Mouse (Mus musculus): ENCODE results near the gene Tmem222. TPM values are rescaled to one million over a fixed set of nuclear protein-coding genes. Genes with fewer than 3 reads are reported as not detected.

The Tmem222 gene
- 57.1 and 60.2 TPM in 2 replicates for polyA plus RNA-seq (2015; fragmentation: Nextera tagmentation; extraction: Ambion mirVana)

GRCm38 (mm10) chr4:133277104-133278026 is at the start of gene Tmem222:
TSS of gene Tmem222 (minus strand) at chr4:133277792.
- Histone ChIP-seq H3K4me3 (peak within 1 kb of the TSS; percentile 94), H3K27me3 (replicated peaks) (no peaks in the 10 kb centered on the region), H3K4me2 (peak within 1 kb of the TSS; percentile 91), H3K9me3 (no peaks in the 10 kb centered on the region), H3K4me1 (peaks cover 40% of the 10 kb centered on the region), H3K27ac (replicated peaks) (peak within 1 kb of the TSS; percentile 93), H3K36me3 (peaks cover 15% of the 10 kb centered on the region; the same call in 1 of the 2 replicates), H3K9ac (peak within 1 kb of the TSS; percentile 95)
- under 1% methylated on average over 73 of the region's 73 CpGs for WGBS
- peak; percentile 77 for ATAC-seq (ENCODE audit: extremely low read depth, insufficient number of reproducible peaks, low FRiP score, low TSS enrichment)

- no peak overlapping the region for H3K27ac ChIP-seq (replicated peaks)
- no peaks in the 10 kb centered on the region for H3K27me3 ChIP-seq (replicated peaks)
- no peak overlapping the region for H3K4me3 ChIP-seq
- no peak overlapping the region for H3K4me2 ChIP-seq
- peaks cover 49% of the 10 kb centered on the region for H3K36me3 ChIP-seq
- H3K4me1 ChIP-seq: no peaks in the 10 kb centered on the region
- no peak for ATAC-seq (ENCODE audit: extremely low read depth, insufficient number of reproducible peaks, low FRiP score, low TSS enrichment)
- H3K9ac ChIP-seq: no peak overlapping the region
- WGBS: 87% methylated on average over 3 of the region's 3 CpGs
- H3K9me3 ChIP-seq: no peaks in the 10 kb centered on the region
These were observed 42.1 kb upstream of the Tmem222 start for GRCm38 (mm10) chr4:133319667-133320066.

GRCm38 (mm10) chr4:133315991-133316390 is 38.4 kb upstream of the Tmem222 start:
- no peak overlapping the region for H3K9ac ChIP-seq
- no peak overlapping the region for H3K4me3 ChIP-seq
- H3K27me3 ChIP-seq (replicated peaks): no peaks in the 10 kb centered on the region
- no peak overlapping the region for H3K27ac ChIP-seq (replicated peaks)
- no peak for ATAC-seq (ENCODE audit: extremely low read depth, insufficient number of reproducible peaks, low FRiP score, low TSS enrichment)
- H3K4me2 ChIP-seq: no peak overlapping the region
- no peaks in the 10 kb centered on the region for H3K9me3 ChIP-seq
- no peaks in the 10 kb centered on the region for H3K4me1 ChIP-seq
- 82% methylated on average over 5 of the region's 5 CpGs for WGBS
- peaks cover 49% of the 10 kb centered on the region for H3K36me3 ChIP-seq

GRCm38 (mm10) chr4:133314896-133315295 is 37.3 kb upstream of the Tmem222 start:
- Histone ChIP-seq H3K4me1 (no peaks in the 10 kb centered on the region), H3K9me3 (no peaks in the 10 kb centered on the region), H3K4me2 (no peak overlapping the region), H3K36me3 (peaks cover 39% of the 10 kb centered on the region), H3K27ac (replicated peaks) (no peak overlapping the region), H3K9ac (no peak overlapping the region), H3K4me3 (no peak overlapping the region), H3K27me3 (replicated peaks) (no peaks in the 10 kb centered on the region)
- WGBS: 67% methylated on average over 8 of the region's 8 CpGs
- no peak for ATAC-seq (ENCODE audit: extremely low read depth, insufficient number of reproducible peaks, low FRiP score, low TSS enrichment)

- WGBS: 0% methylated on average over 3 of the region's 3 CpGs
- Histone ChIP-seq H3K9ac (no peak overlapping the region), H3K4me3 (no peak overlapping the region), H3K36me3 (peaks cover 40% of the 10 kb centered on the region), H3K4me1 (0 out of 2 replicates have a peak, but pooled peaks cover 2% of the 10 kb centered on the region), H3K4me2 (no peak overlapping the region), H3K9me3 (no peaks in the 10 kb centered on the region), H3K27me3 (replicated peaks) (no peaks in the 10 kb centered on the region), H3K27ac (replicated peaks) (no peak overlapping the region)
- no peak for ATAC-seq (ENCODE audit: extremely low read depth, insufficient number of reproducible peaks, low FRiP score, low TSS enrichment)
These were observed 32.4 kb upstream of the Tmem222 start for GRCm38 (mm10) chr4:133309948-133310347.

GRCm38 (mm10) chr4:133307331-133307730 is 29.7 kb upstream of the Tmem222 start:
- WGBS: 29% methylated on average over 3 of the region's 3 CpGs
- H3K27ac ChIP-seq (replicated peaks): 0 out of 2 replicates have a peak overlapping the region, but pooled peaks have one; percentile 28
- no peak overlapping the region for H3K4me3 ChIP-seq
- H3K9me3 ChIP-seq: no peaks in the 10 kb centered on the region
- H3K36me3 ChIP-seq: peaks cover 41% of the 10 kb centered on the region
- ATAC-seq (ENCODE audit: extremely low read depth, insufficient number of reproducible peaks, low FRiP score, low TSS enrichment): no peak
- H3K4me2 ChIP-seq: no peak overlapping the region
- no peak overlapping the region for H3K9ac ChIP-seq
- 0 out of 2 replicates have a peak, but pooled peaks cover 2% of the 10 kb centered on the region for H3K4me1 ChIP-seq
- H3K27me3 ChIP-seq (replicated peaks): no peaks in the 10 kb centered on the region

GRCm38 (mm10) chr4:133305825-133306224 is 28.2 kb upstream of the Tmem222 start:
- Histone ChIP-seq H3K4me2 (no peak overlapping the region), H3K4me1 (0 out of 2 replicates have a peak, but pooled peaks cover 2% of the 10 kb centered on the region), H3K27ac (replicated peaks) (no peak overlapping the region), H3K9ac (0 out of 2 replicates have a peak overlapping the region, but pooled peaks have one; percentile 7), H3K4me3 (no peak overlapping the region), H3K9me3 (no peaks in the 10 kb centered on the region), H3K27me3 (replicated peaks) (no peaks in the 10 kb centered on the region), H3K36me3 (peaks cover 44% of the 10 kb centered on the region)
- 61% methylated on average over 7 of the region's 7 CpGs for WGBS
- ATAC-seq (ENCODE audit: extremely low read depth, insufficient number of reproducible peaks, low FRiP score, low TSS enrichment): no peak

- no peak overlapping the region for H3K4me2 ChIP-seq
- no peak overlapping the region for H3K4me3 ChIP-seq
- 0 out of 2 replicates have a peak, but pooled peaks cover 2% of the 10 kb centered on the region for H3K4me1 ChIP-seq
- H3K27me3 ChIP-seq (replicated peaks): no peaks in the 10 kb centered on the region
- no peak overlapping the region for H3K27ac ChIP-seq (replicated peaks)
- H3K36me3 ChIP-seq: peaks cover 55% of the 10 kb centered on the region
- no peak overlapping the region for H3K9ac ChIP-seq
- ATAC-seq (ENCODE audit: extremely low read depth, insufficient number of reproducible peaks, low FRiP score, low TSS enrichment): no peak
- no peaks in the 10 kb centered on the region for H3K9me3 ChIP-seq
- WGBS: 90% methylated on average over 7 of the region's 7 CpGs
These were observed 27.2 kb upstream of the Tmem222 start for GRCm38 (mm10) chr4:133304770-133305169.

- no peak overlapping the region for H3K9ac ChIP-seq
- peaks cover 20% of the 10 kb centered on the region for H3K4me1 ChIP-seq
- no peak overlapping the region for H3K4me2 ChIP-seq
- 55% methylated on average over 5 of the region's 5 CpGs for WGBS
- no peak for ATAC-seq (ENCODE audit: extremely low read depth, insufficient number of reproducible peaks, low FRiP score, low TSS enrichment)
- H3K9me3 ChIP-seq: no peaks in the 10 kb centered on the region
- H3K36me3 ChIP-seq: peaks cover 57% of the 10 kb centered on the region
- no peaks in the 10 kb centered on the region for H3K27me3 ChIP-seq (replicated peaks)
- H3K4me3 ChIP-seq: no peak overlapping the region
- H3K27ac ChIP-seq (replicated peaks): no peak overlapping the region
These were observed 25.1 kb upstream of the Tmem222 start for GRCm38 (mm10) chr4:133302668-133303067.

- Histone ChIP-seq H3K4me1 (peaks cover 23% of the 10 kb centered on the region), H3K4me3 (no peak overlapping the region), H3K9ac (no peak overlapping the region), H3K4me2 (no peak overlapping the region), H3K27me3 (replicated peaks) (no peaks in the 10 kb centered on the region), H3K9me3 (no peaks in the 10 kb centered on the region), H3K36me3 (peaks cover 63% of the 10 kb centered on the region), H3K27ac (replicated peaks) (no peak overlapping the region)
- ATAC-seq (ENCODE audit: extremely low read depth, insufficient number of reproducible peaks, low FRiP score, low TSS enrichment): no peak
- 24% methylated on average over 4 of the region's 4 CpGs for WGBS
These were observed 24.2 kb upstream of the Tmem222 start for GRCm38 (mm10) chr4:133301802-133302201.

GRCm38 (mm10) chr4:133300421-133300820 is 22.8 kb upstream of the Tmem222 start:
- 85% methylated on average over 11 of the region's 11 CpGs for WGBS
- ATAC-seq (ENCODE audit: extremely low read depth, insufficient number of reproducible peaks, low FRiP score, low TSS enrichment): no peak
- H3K36me3 ChIP-seq: peaks cover 72% of the 10 kb centered on the region

More at GRCm38 (mm10) chr4:133300421-133300820, 22.8 kb upstream of the Tmem222 start:
- no peak overlapping the region for H3K4me2 ChIP-seq
- H3K9ac ChIP-seq: no peak overlapping the region
- no peak overlapping the region for H3K4me3 ChIP-seq
- peaks cover 31% of the 10 kb centered on the region for H3K4me1 ChIP-seq
- H3K27me3 ChIP-seq (replicated peaks): no peaks in the 10 kb centered on the region
- H3K9me3 ChIP-seq: no peaks in the 10 kb centered on the region
- no peak overlapping the region for H3K27ac ChIP-seq (replicated peaks)

Data from heart, embryonic 13.5 days (tissue).